Mouse (Mus musculus): ENCODE measurements around the gene Gm3893. TPM values are rescaled to one million over a fixed set of nuclear protein-coding genes. Genes with fewer than 3 reads are reported as not detected.
"Not testable (repeated sequence)": the region's sequence is repeated elsewhere in the genome, so short reads cannot be mapped to it uniquely, and the experiment has no call there.

Gm3893 gene
- polyA plus RNA-seq (2015; fragmentation: Nextera tagmentation; extraction: Ambion mirVana), result not detected in 2 replicates

- not testable (repeated sequence) for ATAC-seq (ENCODE audit: insufficient number of reproducible peaks, insufficient read depth, low FRiP score, low TSS enrichment, low read depth); H3K4me2 ChIP-seq; H3K4me3 ChIP-seq; H3K27me3 ChIP-seq; H3K4me1 ChIP-seq; H3K27ac ChIP-seq; H3K9me3 ChIP-seq; H3K36me3 ChIP-seq; H3K9ac ChIP-seq
- WGBS, result no CpG with 5 or more reads among the region's 2 CpGs
Measured at GRCm38 (mm10) chr4:42090907-42091306, at the start of gene Gm3893. TSS of gene Gm3893 (plus strand) at chr4:42091207.

GRCm38 (mm10) chr4:42114517-42114916, 23.5 kb downstream of the Gm3893 start, which contains the start of gene Gm13304:
TSS of gene Gm13304 (plus strand) at chr4:42114817.
- H3K27me3 ChIP-seq, H3K9ac ChIP-seq: not testable (repeated sequence)

More at GRCm38 (mm10) chr4:42114517-42114916, 23.5 kb downstream of the Gm3893 start, which contains the start of gene Gm13304:
- H3K27ac ChIP-seq; H3K4me3 ChIP-seq; H3K9me3 ChIP-seq; H3K36me3 ChIP-seq; H3K4me1 ChIP-seq; ATAC-seq (ENCODE audit: insufficient number of reproducible peaks, insufficient read depth, low FRiP score, low TSS enrichment, low read depth); H3K4me2 ChIP-seq: not testable (repeated sequence)
- no CpG with 5 or more reads among the region's 5 CpGs for WGBS

Other genes with a start within 250 kb of the Gm3893 start
- gene Gm21541, start 187.6 kb upstream of the Gm3893 start, polyA plus RNA-seq (2015; fragmentation: Nextera tagmentation; extraction: Ambion mirVana), result 8.7 and 16.9 TPM in 2 replicates
- 3.5 and 3.8 TPM in 2 replicates for gene Gm20878, start 149.6 kb upstream of the Gm3893 start, polyA plus RNA-seq (2015; fragmentation: Nextera tagmentation; extraction: Ambion mirVana)
- 0.37 TPM in 1 of 2 replicates, not detected in the other for gene Fam205a4, start 125.1 kb upstream of the Gm3893 start, polyA plus RNA-seq (2015; fragmentation: Nextera tagmentation; extraction: Ambion mirVana)
- 0.44 TPM in 1 of 2 replicates, not detected in the other for gene Gm21093, start 56.5 kb upstream of the Gm3893 start, polyA plus RNA-seq (2015; fragmentation: Nextera tagmentation; extraction: Ambion mirVana)
- gene Gm13304, start 23.6 kb downstream of the Gm3893 start, polyA plus RNA-seq (2015; fragmentation: Nextera tagmentation; extraction: Ambion mirVana), result not detected in 2 replicates
- gene Gm13306, start 62.2 kb downstream of the Gm3893 start, polyA plus RNA-seq (2015; fragmentation: Nextera tagmentation; extraction: Ambion mirVana), result not detected in 2 replicates
- gene Gm13305, start 77.4 kb downstream of the Gm3893 start, polyA plus RNA-seq (2015; fragmentation: Nextera tagmentation; extraction: Ambion mirVana), result 0.79 and 1.9 TPM in 2 replicates
- not detected in 2 replicates for gene Gm10600, start 149.4 kb downstream of the Gm3893 start, polyA plus RNA-seq (2015; fragmentation: Nextera tagmentation; extraction: Ambion mirVana)
- 0.92 TPM in 1 of 2 replicates, not detected in the other for gene Ccl21b, start 164.6 kb downstream of the Gm3893 start, polyA plus RNA-seq (2015; fragmentation: Nextera tagmentation; extraction: Ambion mirVana)
- not detected in 2 replicates for gene Gm21953, start 203.1 kb downstream of the Gm3893 start, polyA plus RNA-seq (2015; fragmentation: Nextera tagmentation; extraction: Ambion mirVana)
- gene Fam205a3, start 227.1 kb downstream of the Gm3893 start, polyA plus RNA-seq (2015; fragmentation: Nextera tagmentation; extraction: Ambion mirVana), result 0.29 TPM in 1 of 2 replicates, not detected in the other

Measured in embryonic facial prominence, embryonic 13.5 days (tissue).